Mouse (Mus musculus): ENCODE measurements at regions not wholly inside any gene's neighbourhood (a gene's known extent, or its start where the extent isn't known, plus 50 kb on each side); places are given as distances from the start of the nearest gene placed in this dataset.

DNA sequence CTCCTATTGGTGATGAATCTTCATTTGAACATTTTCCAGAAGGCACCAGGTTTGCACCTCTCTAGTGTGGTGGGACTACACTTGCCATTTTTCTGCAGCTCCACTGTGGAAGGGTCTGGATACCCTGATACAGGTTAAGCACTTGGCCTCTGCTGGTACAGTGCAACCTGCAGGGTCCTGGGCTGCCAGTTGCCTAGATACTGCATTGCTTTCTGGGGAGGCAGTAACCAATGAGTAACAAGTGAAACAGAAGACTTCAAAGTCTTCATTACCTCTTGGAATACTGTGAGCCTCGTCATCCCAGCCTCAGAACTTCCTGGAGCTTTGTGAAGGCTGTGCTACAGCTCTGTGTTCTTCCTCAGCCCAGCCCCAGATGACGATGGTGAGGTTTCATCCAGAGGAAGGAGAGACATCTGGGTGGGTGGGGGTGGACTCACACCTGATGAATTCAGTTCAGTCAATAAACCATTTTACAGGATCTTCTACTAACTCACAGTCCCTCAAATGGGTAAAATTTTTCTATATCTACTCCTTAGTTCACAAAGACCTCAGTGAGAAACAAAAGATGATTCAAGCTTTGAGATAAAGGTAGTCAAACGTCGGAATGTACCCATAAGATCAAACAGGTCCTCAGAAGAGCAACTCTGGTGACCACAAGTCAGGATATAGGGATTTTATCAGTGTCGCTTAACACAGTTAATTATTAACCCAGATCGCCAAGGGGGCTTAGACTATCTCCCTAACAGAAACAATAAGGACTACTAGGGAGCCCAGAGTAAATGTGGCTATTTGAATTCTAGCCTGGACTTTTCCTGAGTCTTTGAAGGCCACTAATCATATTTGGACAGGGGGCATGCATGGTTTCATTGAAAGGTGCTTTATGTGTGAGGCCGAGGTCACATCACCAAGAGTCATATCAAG lies 92.1 kb upstream of the Plekhg1 start:
- no peak for TF ChIP-seq CTCF (IDR thresholded peaks at IDR 0.05)
- Histone ChIP-seq H3K4me2 (ENCODE audit: low read depth, low read length, poor library complexity, severe bottlenecking) (no peak overlapping the region), H3K36me3 (ENCODE audit: insufficient read depth, low read length) (no peaks in the 10 kb centered on the region), H3K27me3 (ENCODE audit: insufficient read depth, low read length) (no peaks in the 10 kb centered on the region), H3K4me1 (ENCODE audit: insufficient read depth, low read length) (no peaks in the 10 kb centered on the region), H3K9ac (replicated peaks; ENCODE audit: low read length, poor library complexity, severe bottlenecking) (no peak overlapping the region), H3K4me3 (ENCODE audit: low read depth, low read length) (no peak overlapping the region), H3K27ac (ENCODE audit: low read depth, low read length) (no peak overlapping the region), H3K9me3 (ENCODE audit: low read length) (no peaks in the 10 kb centered on the region)
- DNase-seq (ENCODE audit: low spot score) (no peak), ATAC-seq (ENCODE audit: low FRiP score) (no peak)
- WGBS = 83% methylated on average over 7 of the region's 7 CpGs

DNA sequence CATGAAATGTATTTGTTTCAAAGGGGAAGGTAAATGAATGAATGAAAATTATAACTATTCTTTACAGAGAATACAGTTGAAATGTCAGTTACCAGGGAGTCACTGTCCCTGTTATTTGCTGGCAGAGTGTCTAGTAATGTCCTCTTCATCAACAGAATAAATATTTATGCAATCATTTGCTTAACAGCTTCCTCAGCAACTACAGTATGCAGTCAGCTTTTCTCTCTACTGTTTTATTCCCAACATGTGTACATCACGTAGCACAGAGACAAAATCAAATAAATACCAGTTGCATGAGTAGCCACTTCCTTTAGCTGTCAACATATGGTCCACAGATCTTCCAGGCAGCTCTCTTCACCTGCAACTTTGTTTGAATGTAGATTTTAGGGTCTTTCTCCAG lies 90.2 kb upstream of the Plekhg1 start:
- TF ChIP-seq CTCF (IDR thresholded peaks at IDR 0.05) = no peak
- no peaks in the 10 kb centered on the region for H3K4me1 ChIP-seq (ENCODE audit: insufficient read depth, low read length)
- H3K9me3 ChIP-seq (ENCODE audit: low read length) = no peaks in the 10 kb centered on the region
- no peak overlapping the region for H3K4me3 ChIP-seq (ENCODE audit: low read depth, low read length)
- no peaks in the 10 kb centered on the region for H3K36me3 ChIP-seq (ENCODE audit: insufficient read depth, low read length)
- no peaks in the 10 kb centered on the region for H3K27me3 ChIP-seq (ENCODE audit: insufficient read depth, low read length)
- 71% methylated on average over 1 of the region's 1 CpGs for WGBS
- H3K9ac ChIP-seq (replicated peaks; ENCODE audit: low read length, poor library complexity, severe bottlenecking) = no peak overlapping the region
- no peak overlapping the region for H3K4me2 ChIP-seq (ENCODE audit: low read depth, low read length, poor library complexity, severe bottlenecking)
- ATAC-seq (ENCODE audit: low FRiP score) = no peak
- no peak overlapping the region for H3K27ac ChIP-seq (ENCODE audit: low read depth, low read length)
- no peak for DNase-seq (ENCODE audit: low spot score)

DNA sequence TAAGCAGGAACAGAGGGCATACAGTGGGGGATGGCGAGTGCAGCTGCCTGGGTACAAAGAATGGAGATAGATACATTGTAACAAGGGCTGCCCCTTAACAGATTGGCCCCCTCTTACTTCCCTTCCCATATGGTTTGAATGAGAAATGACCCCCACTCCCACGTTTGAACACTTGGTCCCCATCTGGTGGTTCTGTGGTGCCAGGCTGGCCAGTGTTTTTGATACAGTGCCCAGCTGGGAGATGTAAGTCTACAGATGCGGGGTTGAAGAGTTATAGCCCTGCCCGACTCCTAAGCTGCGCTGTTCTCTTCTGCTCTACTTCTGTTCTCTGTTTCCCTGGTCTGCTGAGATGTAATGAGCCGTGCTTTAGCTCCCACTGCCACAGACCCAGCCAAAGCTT lies 89.6 kb upstream of the Plekhg1 start:
- Histone ChIP-seq H3K36me3 (ENCODE audit: insufficient read depth, low read length) (no peaks in the 10 kb centered on the region), H3K4me3 (ENCODE audit: low read depth, low read length) (no peak overlapping the region), H3K9me3 (ENCODE audit: low read length) (no peaks in the 10 kb centered on the region), H3K4me2 (ENCODE audit: low read depth, low read length, poor library complexity, severe bottlenecking) (no peak overlapping the region), H3K4me1 (ENCODE audit: insufficient read depth, low read length) (no peaks in the 10 kb centered on the region), H3K27ac (ENCODE audit: low read depth, low read length) (no peak overlapping the region), H3K9ac (replicated peaks; ENCODE audit: low read length, poor library complexity, severe bottlenecking) (no peak overlapping the region), H3K27me3 (ENCODE audit: insufficient read depth, low read length) (no peaks in the 10 kb centered on the region)
- WGBS = 80% methylated on average over 6 of the region's 6 CpGs
- ATAC-seq (ENCODE audit: low FRiP score) = no peak
- no peak for DNase-seq (ENCODE audit: low spot score)
- TF ChIP-seq CTCF (IDR thresholded peaks at IDR 0.05) = no peak

DNA sequence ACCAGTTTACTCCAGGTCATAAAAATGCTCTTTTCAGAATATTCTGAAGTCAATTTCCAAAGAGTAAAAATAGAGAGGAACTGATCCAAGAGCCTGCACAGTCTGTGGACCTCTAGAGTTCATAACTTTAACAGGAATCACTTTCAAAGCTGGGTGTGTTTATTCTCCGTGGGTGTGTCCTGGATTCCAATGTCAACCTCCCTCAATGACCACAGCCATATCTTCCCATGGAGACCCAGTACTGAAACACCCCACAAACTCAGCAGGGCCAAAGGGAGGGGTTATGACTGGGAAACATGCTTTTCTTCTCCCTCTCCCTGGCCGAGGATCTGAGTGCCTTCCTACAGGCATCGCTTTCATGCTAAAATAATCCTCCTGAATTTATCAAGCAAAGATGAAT lies 87.6 kb upstream of the Plekhg1 start:
- Histone ChIP-seq H3K9me3 (ENCODE audit: low read length) (no peaks in the 10 kb centered on the region), H3K27ac (ENCODE audit: low read depth, low read length) (no peak overlapping the region), H3K4me2 (ENCODE audit: low read depth, low read length, poor library complexity, severe bottlenecking) (no peak overlapping the region), H3K27me3 (ENCODE audit: insufficient read depth, low read length) (no peaks in the 10 kb centered on the region), H3K36me3 (ENCODE audit: insufficient read depth, low read length) (no peaks in the 10 kb centered on the region), H3K4me3 (ENCODE audit: low read depth, low read length) (no peak overlapping the region), H3K4me1 (ENCODE audit: insufficient read depth, low read length) (no peaks in the 10 kb centered on the region), H3K9ac (replicated peaks; ENCODE audit: low read length, poor library complexity, severe bottlenecking) (no peak overlapping the region)
- no peak for TF ChIP-seq CTCF (IDR thresholded peaks at IDR 0.05)
- no peak for ATAC-seq (ENCODE audit: low FRiP score)
- DNase-seq (ENCODE audit: low spot score) = no peak
- WGBS = 91% methylated on average over 3 of the region's 3 CpGs

DNA sequence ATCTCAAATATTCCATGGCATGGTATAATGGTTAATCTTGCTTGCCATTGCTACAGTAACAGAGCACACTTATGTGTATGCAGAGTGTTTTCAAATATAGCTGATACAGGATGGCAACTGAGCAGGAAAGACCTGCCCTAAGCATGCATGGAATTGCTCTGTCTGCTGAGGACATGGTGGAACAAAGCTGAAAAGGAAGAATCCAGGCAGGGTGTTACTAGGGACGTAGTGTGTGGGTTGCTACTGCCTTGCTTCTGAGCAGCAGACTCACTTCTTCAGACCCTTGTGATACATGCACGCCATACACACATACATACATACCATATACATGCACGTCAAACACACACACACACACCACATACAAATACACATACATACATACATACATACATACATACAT lies 84.1 kb upstream of the Plekhg1 start:
- no peak overlapping the region for H3K9ac ChIP-seq (replicated peaks; ENCODE audit: low read length, poor library complexity, severe bottlenecking)
- H3K9me3 ChIP-seq (ENCODE audit: low read length) = no peaks in the 10 kb centered on the region
- no peak for TF ChIP-seq CTCF (IDR thresholded peaks at IDR 0.05)
- no peak for ATAC-seq (ENCODE audit: low FRiP score)
- WGBS = 93% methylated on average over 3 of the region's 3 CpGs
- H3K4me2 ChIP-seq (ENCODE audit: low read depth, low read length, poor library complexity, severe bottlenecking) = no peak overlapping the region
- H3K36me3 ChIP-seq (ENCODE audit: insufficient read depth, low read length) = no peaks in the 10 kb centered on the region
- no peak overlapping the region for H3K27ac ChIP-seq (ENCODE audit: low read depth, low read length)
- no peak overlapping the region for H3K4me3 ChIP-seq (ENCODE audit: low read depth, low read length)
- H3K4me1 ChIP-seq (ENCODE audit: insufficient read depth, low read length) = no peaks in the 10 kb centered on the region
- H3K27me3 ChIP-seq (ENCODE audit: insufficient read depth, low read length) = no peaks in the 10 kb centered on the region
- DNase-seq (ENCODE audit: low spot score) = no peak

DNA sequence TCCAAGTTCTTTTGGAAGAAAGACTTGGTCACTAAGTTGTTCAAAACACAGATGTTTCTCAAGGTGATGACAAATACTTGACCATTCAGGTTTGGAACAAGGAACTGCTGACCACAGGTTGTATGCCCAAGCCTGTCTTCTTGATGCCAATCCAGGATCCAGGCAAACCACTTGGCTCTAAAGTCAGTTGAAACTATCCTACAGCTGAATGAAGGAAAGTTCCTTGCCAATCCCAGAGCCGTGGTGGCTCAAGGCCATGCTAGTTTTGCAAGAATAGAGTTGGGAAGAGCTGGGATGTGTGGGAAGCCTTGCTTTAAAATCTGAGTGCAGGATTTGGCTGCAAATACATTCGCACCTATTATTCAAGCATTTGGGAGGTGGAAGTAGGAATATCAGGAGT lies 78.0 kb upstream of the Plekhg1 start:
- no peak for DNase-seq (ENCODE audit: low spot score)

More for the DNA sequence above, 78.0 kb upstream of the Plekhg1 start:
- TF ChIP-seq CTCF (IDR thresholded peaks at IDR 0.05) = no peak
- no peak overlapping the region for H3K4me3 ChIP-seq (ENCODE audit: low read depth, low read length)
- no peaks in the 10 kb centered on the region for H3K4me1 ChIP-seq (ENCODE audit: insufficient read depth, low read length)
- no peaks in the 10 kb centered on the region for H3K9me3 ChIP-seq (ENCODE audit: low read length)
- no peaks in the 10 kb centered on the region for H3K27me3 ChIP-seq (ENCODE audit: insufficient read depth, low read length)
- no peak overlapping the region for H3K4me2 ChIP-seq (ENCODE audit: low read depth, low read length, poor library complexity, severe bottlenecking)
- WGBS = 93% methylated on average over 2 of the region's 2 CpGs
- H3K9ac ChIP-seq (replicated peaks; ENCODE audit: low read length, poor library complexity, severe bottlenecking) = no peak overlapping the region
- no peaks in the 10 kb centered on the region for H3K36me3 ChIP-seq (ENCODE audit: insufficient read depth, low read length)
- H3K27ac ChIP-seq (ENCODE audit: low read depth, low read length) = no peak overlapping the region
- ATAC-seq (ENCODE audit: low FRiP score) = no peak

Measured in midbrain, postnatal 0 days (tissue).